19 mouse cellular contexts compared by ENCODE assay signal in the genomic region with DNA sequence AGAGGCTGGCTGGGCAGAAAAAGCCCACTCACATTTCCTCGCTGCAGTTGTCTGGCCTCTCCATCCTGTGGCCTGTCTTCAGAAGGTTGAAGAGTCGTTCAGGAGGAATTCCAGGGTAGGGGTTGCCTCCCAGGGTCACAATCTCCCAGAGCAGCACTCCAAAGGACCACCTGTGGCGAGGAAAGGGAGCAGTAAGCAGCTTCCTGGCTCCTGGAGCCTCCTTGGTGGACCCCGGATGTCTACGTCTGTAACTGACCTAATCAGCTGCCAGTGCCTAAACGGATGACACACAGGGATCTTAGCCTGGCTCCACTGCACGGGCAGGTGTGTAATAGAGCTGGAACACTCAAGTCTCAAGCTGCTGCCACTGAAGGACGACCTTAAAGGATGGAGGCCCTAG.
"Had no signal": no experiment of that assay in that cellular context is flagged by ENCODE, and none has a peak within 500 bp of the region (broad histone marks: within the 10 kb centered on the region; RNA-seq: fewer than 3 reads in every experiment).

No protein-coding gene starts in this region.

- H3K27me3 ChIP-seq: midbrain, embryonic 12.5 days; neural tube, embryonic 13.5 days; neural tube, embryonic 15.5 days had no signal

- H3K27ac ChIP-seq: liver, embryonic 14.5 days; midbrain, embryonic 10.5 days; midbrain, embryonic 12.5 days; neural tube, embryonic 13.5 days; neural tube, embryonic 15.5 days had no signal

- H3K4me3 ChIP-seq: midbrain, embryonic 10.5 days; midbrain, embryonic 12.5 days; myocyte; neural tube, embryonic 13.5 days; neural tube, embryonic 15.5 days had no signal

- DNase-seq: lung, embryonic 14.5 days; lung, postnatal 14 days; lung, postnatal 4 days; midbrain, embryonic 14.5 days; retina, postnatal 1 day; right cerebral cortex, adult 18-20 months; right cerebral cortex, postnatal 25 days; right cerebral cortex, postnatal 4 days; spleen, adult 18-20 months; thymus, adult 18-20 months; thymus, postnatal 14 days; thymus, postnatal 36 days had no signal

- H3K36me3 ChIP-seq: midbrain, embryonic 10.5 days; midbrain, embryonic 12.5 days; neural tube, embryonic 13.5 days; neural tube, embryonic 15.5 days had no signal

- H3K9me3 ChIP-seq: midbrain, embryonic 10.5 days; midbrain, embryonic 12.5 days; neural tube, embryonic 13.5 days; neural tube, embryonic 15.5 days had no signal

- ATAC-seq: midbrain, embryonic 16.5 days had no signal

- H3K4me1 ChIP-seq: midbrain, embryonic 10.5 days; midbrain, embryonic 12.5 days; neural tube, embryonic 13.5 days; neural tube, embryonic 15.5 days had no signal

- H3K4me2 ChIP-seq: lung, embryonic 14.5 days; midbrain, embryonic 12.5 days; neural tube, embryonic 13.5 days; neural tube, embryonic 15.5 days had no signal

- H3K9ac ChIP-seq: liver, embryonic 14.5 days; lung, embryonic 14.5 days; midbrain, embryonic 12.5 days; neural tube, embryonic 13.5 days; neural tube, embryonic 15.5 days had no signal
